Mouse (Mus musculus) thymus, adult 18-20 months (tissue): Measurements from ENCODE around the gene Edn3.

ENCODE experiments used
- DNase-seq, 2 experiments: peaks; one replicate each; pipeline ENCODE4 v3.0.0; 2022; ENCODE audit warnings: mixed read lengths in 2 of 2

Gene Edn3

GRCm38 (mm10) chr2:174797495-174798068, 37.2 kb downstream of the Edn3 start:
- DNase-seq, result no peak

GRCm38 (mm10) chr2:174802453-174802852, 42.0 kb downstream of the Edn3 start:
- DNase-seq, result no peak

- DNase-seq, result no peak
These were observed 43.2 kb downstream of the Edn3 start for GRCm38 (mm10) chr2:174803661-174804060.

- no peak for DNase-seq
These were observed 47.5 kb downstream of the Edn3 start for GRCm38 (mm10) chr2:174807900-174808299.

- DNase-seq, result no peak
These were observed 48.9 kb downstream of the Edn3 start for GRCm38 (mm10) chr2:174809296-174809695.

- DNase-seq, result no peak
These were observed 52.9 kb downstream of the Edn3 start for GRCm38 (mm10) chr2:174813306-174813705.

- DNase-seq, result no peak
These were observed 55.7 kb downstream of the Edn3 start for GRCm38 (mm10) chr2:174816163-174816562.

- no peak for DNase-seq
These were observed 59.9 kb downstream of the Edn3 start for GRCm38 (mm10) chr2:174820286-174820685.

- no peak for DNase-seq
These were observed 67.4 kb downstream of the Edn3 start for GRCm38 (mm10) chr2:174827829-174828228.

GRCm38 (mm10) chr2:174833608-174834007, 73.2 kb downstream of the Edn3 start:
- no peak for DNase-seq
